Mouse (Mus musculus): Measurements from ENCODE around the gene Josd2. TPM values are rescaled to one million over a fixed set of nuclear protein-coding genes. Genes with fewer than 3 reads are reported as not detected.

Gene Josd2
- polyA plus RNA-seq, 1 experiment from 2014 or later = 65.1 TPM

GRCm38 (mm10) chr7:44484109-44484508 lies 16.3 kb downstream of the Josd2 start:
- H3K36me3 ChIP-seq = peaks cover 8% of the 10 kb centered on the region
- no peaks in the 10 kb centered on the region for H3K9me3 ChIP-seq (replicated peaks)
- peaks cover 34% of the 10 kb centered on the region for H3K27me3 ChIP-seq
- peaks cover 5% of the 10 kb centered on the region for H3K4me1 ChIP-seq
- ATAC-seq (ENCODE audit: low FRiP score) = no peak
- no peak overlapping the region for H3K27ac ChIP-seq
- WGBS = 100% methylated on average over 1 of the region's 1 CpGs
- no peak overlapping the region for H3K9ac ChIP-seq
- H3K4me2 ChIP-seq (replicated peaks) = no peak overlapping the region
- H3K4me3 ChIP-seq = no peak overlapping the region

GRCm38 (mm10) chr7:44484841-44485571 lies 17.2 kb downstream of the Josd2 start:
- peaks cover 25% of the 10 kb centered on the region for H3K27me3 ChIP-seq
- H3K4me1 ChIP-seq = peaks cover 5% of the 10 kb centered on the region
- WGBS = 40% methylated on average over 5 of the region's 5 CpGs
- no peak overlapping the region for H3K9ac ChIP-seq
- no peaks in the 10 kb centered on the region for H3K9me3 ChIP-seq (replicated peaks)
- no peak overlapping the region for H3K4me2 ChIP-seq (replicated peaks)
- ATAC-seq (ENCODE audit: low FRiP score) = peak; percentile 78
- no peak overlapping the region for H3K27ac ChIP-seq
- peaks cover 16% of the 10 kb centered on the region for H3K36me3 ChIP-seq
- no peak overlapping the region for H3K4me3 ChIP-seq

GRCm38 (mm10) chr7:44485572-44486195 lies 17.9 kb downstream of the Josd2 start:
- Histone ChIP-seq H3K36me3 (peaks cover 23% of the 10 kb centered on the region), H3K27me3 (peaks cover 18% of the 10 kb centered on the region), H3K9me3 (replicated peaks) (no peaks in the 10 kb centered on the region), H3K4me2 (replicated peaks) (no peak overlapping the region), H3K27ac (no peak overlapping the region), H3K4me1 (peaks cover 5% of the 10 kb centered on the region), H3K9ac (no peak overlapping the region), H3K4me3 (no peak overlapping the region)
- WGBS = 78% methylated on average over 7 of the region's 7 CpGs
- ATAC-seq (ENCODE audit: low FRiP score) = no peak

GRCm38 (mm10) chr7:44486927-44487575 lies 19.3 kb downstream of the Josd2 start:
- 0 out of 2 replicates have a peak overlapping the region, but pooled peaks have one; percentile 15 for H3K9ac ChIP-seq
- H3K4me3 ChIP-seq = no peak overlapping the region
- WGBS = 61% methylated on average over 13 of the region's 13 CpGs
- H3K4me1 ChIP-seq = peaks cover 5% of the 10 kb centered on the region
- peaks cover 7% of the 10 kb centered on the region for H3K27me3 ChIP-seq
- H3K4me2 ChIP-seq (replicated peaks) = no peak overlapping the region
- no peak for ATAC-seq (ENCODE audit: low FRiP score)
- peak overlapping the region; percentile 19; the same call in 1 of the 2 replicates for H3K27ac ChIP-seq
- peaks cover 37% of the 10 kb centered on the region for H3K36me3 ChIP-seq
- H3K9me3 ChIP-seq (replicated peaks) = no peaks in the 10 kb centered on the region

- Histone ChIP-seq H3K4me3 (no peak overlapping the region), H3K4me2 (replicated peaks) (no peak overlapping the region), H3K36me3 (peaks cover 45% of the 10 kb centered on the region), H3K4me1 (peaks cover 5% of the 10 kb centered on the region), H3K9ac (no peak overlapping the region), H3K27ac (no peak overlapping the region), H3K9me3 (replicated peaks) (no peaks in the 10 kb centered on the region), H3K27me3 (no peaks in the 10 kb centered on the region)
- 89% methylated on average over 7 of the region's 7 CpGs for WGBS
- no peak for ATAC-seq (ENCODE audit: low FRiP score)
Measured at GRCm38 (mm10) chr7:44487936-44488335, 20.2 kb downstream of the Josd2 start.

- ATAC-seq (ENCODE audit: low FRiP score) = no peak
- WGBS = 94% methylated on average over 8 of the region's 8 CpGs
- no peak overlapping the region for H3K4me2 ChIP-seq (replicated peaks)
- H3K27me3 ChIP-seq = no peaks in the 10 kb centered on the region
- H3K27ac ChIP-seq = no peak overlapping the region
- peaks cover 5% of the 10 kb centered on the region for H3K4me1 ChIP-seq
- no peak overlapping the region for H3K4me3 ChIP-seq
- H3K36me3 ChIP-seq = peaks cover 51% of the 10 kb centered on the region
- no peaks in the 10 kb centered on the region for H3K9me3 ChIP-seq (replicated peaks)
- H3K9ac ChIP-seq = no peak overlapping the region
Measured at GRCm38 (mm10) chr7:44488545-44488944, 20.8 kb downstream of the Josd2 start.

- Histone ChIP-seq H3K9me3 (replicated peaks) (no peaks in the 10 kb centered on the region), H3K36me3 (peaks cover 61% of the 10 kb centered on the region), H3K4me2 (replicated peaks) (no peak overlapping the region), H3K4me1 (peaks cover 13% of the 10 kb centered on the region), H3K27me3 (no peaks in the 10 kb centered on the region), H3K9ac (no peak overlapping the region), H3K4me3 (no peak overlapping the region), H3K27ac (no peak overlapping the region)
- WGBS = 92% methylated on average over 4 of the region's 4 CpGs
- ATAC-seq (ENCODE audit: low FRiP score) = no peak
Measured at GRCm38 (mm10) chr7:44490281-44490680, 22.5 kb downstream of the Josd2 start.

GRCm38 (mm10) chr7:44491391-44491790 lies 23.6 kb downstream of the Josd2 start:
- H3K36me3 ChIP-seq = peaks cover 61% of the 10 kb centered on the region
- H3K9ac ChIP-seq = no peak overlapping the region
- H3K4me1 ChIP-seq = peaks cover 19% of the 10 kb centered on the region
- no peak for ATAC-seq (ENCODE audit: low FRiP score)
- no peak overlapping the region for H3K4me3 ChIP-seq
- H3K4me2 ChIP-seq (replicated peaks) = no peak overlapping the region
- H3K9me3 ChIP-seq (replicated peaks) = no peaks in the 10 kb centered on the region
- no peaks in the 10 kb centered on the region for H3K27me3 ChIP-seq
- WGBS = 96% methylated on average over 5 of the region's 5 CpGs
- no peak overlapping the region for H3K27ac ChIP-seq

- no peak overlapping the region for H3K4me3 ChIP-seq
- no peaks in the 10 kb centered on the region for H3K9me3 ChIP-seq (replicated peaks)
- H3K27ac ChIP-seq = no peak overlapping the region
- no peaks in the 10 kb centered on the region for H3K27me3 ChIP-seq
- H3K9ac ChIP-seq = no peak overlapping the region
- whole genome bisulfite sequencing = 91% methylated on average over 21 of the region's 21 CpGs
- ATAC-seq (ENCODE audit: low FRiP score) = no peak
- H3K4me2 ChIP-seq (replicated peaks) = no peak overlapping the region
- peaks cover 19% of the 10 kb centered on the region for H3K4me1 ChIP-seq
- peaks cover 61% of the 10 kb centered on the region for H3K36me3 ChIP-seq
Measured at GRCm38 (mm10) chr7:44492166-44492826, 24.5 kb downstream of the Josd2 start.

- 95% methylated on average over 12 of the region's 12 CpGs for WGBS
- H3K9ac ChIP-seq = 0 out of 2 replicates have a peak overlapping the region, but pooled peaks have one; percentile 81
- no peak overlapping the region for H3K4me3 ChIP-seq
Measured at GRCm38 (mm10) chr7:44494681-44495080, 26.9 kb downstream of the Josd2 start.

GRCm38 (mm10) chr7:44495086-44495485 lies 27.3 kb downstream of the Josd2 start:
- Histone ChIP-seq H3K9ac (peak overlapping the region; percentile 81), H3K9me3 (replicated peaks) (no peaks in the 10 kb centered on the region), H3K4me1 (peaks cover 20% of the 10 kb centered on the region), H3K36me3 (peaks cover 44% of the 10 kb centered on the region), H3K4me3 (peak overlapping the region; percentile 77; the same call in 1 of the 2 replicates), H3K27ac (0 out of 2 replicates have a peak overlapping the region, but pooled peaks have one; percentile 4), H3K27me3 (no peaks in the 10 kb centered on the region), H3K4me2 (replicated peaks) (peak overlapping the region; percentile 82)
- WGBS = 89% methylated on average over 7 of the region's 7 CpGs
- ATAC-seq (ENCODE audit: low FRiP score) = no peak

More at GRCm38 (mm10) chr7:44494681-44495080, 26.9 kb downstream of the Josd2 start:
- Histone ChIP-seq H3K36me3 (peaks cover 48% of the 10 kb centered on the region), H3K4me1 (peaks cover 20% of the 10 kb centered on the region), H3K4me2 (replicated peaks) (peak overlapping the region; percentile 82; the same call in 1 of the 2 replicates), H3K9me3 (replicated peaks) (no peaks in the 10 kb centered on the region), H3K27me3 (no peaks in the 10 kb centered on the region), H3K27ac (0 out of 2 replicates have a peak overlapping the region, but pooled peaks have one; percentile 4)
- ATAC-seq (ENCODE audit: low FRiP score) = no peak

All from hindbrain, embryonic 12.5 days (tissue).